Mouse (Mus musculus) right cerebral cortex, postnatal 25 days (tissue): ENCODE data around the gene Tln2.

ENCODE experiments used
- DNase-seq: peaks from one replicate; pipeline ENCODE4 v3.0.0; 2022

Tln2 gene

DNA sequence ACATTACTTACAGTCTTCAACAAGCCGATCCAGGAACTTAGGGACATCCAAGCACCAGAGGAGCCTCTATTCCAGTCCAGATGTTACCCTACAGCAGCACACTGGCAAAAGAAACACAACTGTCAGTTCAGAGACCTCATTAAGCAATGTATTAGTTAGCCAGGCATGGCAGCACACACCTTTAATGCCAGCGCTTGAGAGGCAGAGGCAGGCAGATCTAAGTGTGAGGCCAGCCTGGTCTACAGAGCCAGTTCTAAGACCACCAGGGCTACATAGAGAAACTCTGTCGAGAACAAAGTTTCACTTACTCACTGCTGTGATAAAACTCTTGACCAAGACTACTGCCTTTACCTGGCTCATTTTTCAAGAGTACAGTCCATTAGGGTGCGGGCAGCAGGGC is at the start of gene Tln2:
Tln2 (minus strand) TSS at position 101 of the 400 bp plus-strand sequence.
- no peak for DNase-seq

- no peak for DNase-seq
Observed at GRCm38 (mm10) chr9:67609226-67609625, 49.7 kb upstream of the Tln2 start.

GRCm38 (mm10) chr9:67607786-67608366 is 48.4 kb upstream of the Tln2 start:
- no peak for DNase-seq

- DNase-seq: no peak
Observed at GRCm38 (mm10) chr9:67607268-67607667, 47.8 kb upstream of the Tln2 start.

DNA sequence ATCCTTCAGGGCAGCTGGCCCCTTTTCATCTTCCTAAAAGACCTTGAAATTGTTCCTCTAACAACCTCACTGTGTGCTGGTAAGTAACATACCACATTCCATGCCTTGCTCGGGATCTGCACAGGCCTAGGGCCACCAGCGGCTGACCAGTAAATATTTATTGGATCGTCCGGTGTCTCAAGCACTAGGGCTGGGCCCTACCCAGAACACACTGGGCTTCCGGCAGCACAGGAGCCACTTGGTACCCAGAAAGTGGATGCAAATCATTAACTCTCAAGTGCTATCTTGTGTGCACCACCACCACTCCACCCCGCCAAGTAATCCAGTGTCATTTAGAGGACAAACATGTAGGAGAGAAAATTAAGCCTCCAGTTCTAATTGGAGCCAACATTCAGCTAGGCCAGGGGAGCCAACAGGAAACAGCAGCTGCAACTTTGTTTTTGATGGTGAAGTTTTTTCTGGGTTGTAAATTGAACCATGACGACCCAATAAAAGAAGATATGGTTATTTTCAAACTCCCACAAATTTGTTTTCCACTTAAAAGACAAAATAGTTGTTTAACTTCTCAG is 46.4 kb upstream of the Tln2 start:
- DNase-seq: no peak

GRCm38 (mm10) chr9:67604940-67605339 is 45.4 kb upstream of the Tln2 start:
- DNase-seq: no peak

DNA sequence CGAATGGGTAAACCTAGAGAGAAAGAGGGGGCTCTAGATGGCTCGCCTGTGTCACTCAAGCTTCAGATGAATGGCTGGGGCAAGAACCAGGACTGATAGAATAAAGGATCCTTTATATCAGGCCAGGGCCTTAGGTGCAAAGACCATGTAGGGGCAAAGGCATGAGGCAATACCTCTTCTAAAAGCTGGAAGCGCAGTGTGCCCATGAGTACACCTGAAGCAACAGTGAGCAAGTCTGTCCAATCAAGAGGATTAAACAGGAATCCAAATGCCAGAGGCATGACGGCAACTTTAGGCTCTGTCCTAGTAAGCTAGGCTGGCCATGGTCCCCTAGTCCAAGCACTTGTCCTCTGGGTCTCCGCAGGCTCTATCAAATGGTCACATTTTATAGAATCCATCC is 42.8 kb upstream of the Tln2 start:
- DNase-seq: no peak

DNA sequence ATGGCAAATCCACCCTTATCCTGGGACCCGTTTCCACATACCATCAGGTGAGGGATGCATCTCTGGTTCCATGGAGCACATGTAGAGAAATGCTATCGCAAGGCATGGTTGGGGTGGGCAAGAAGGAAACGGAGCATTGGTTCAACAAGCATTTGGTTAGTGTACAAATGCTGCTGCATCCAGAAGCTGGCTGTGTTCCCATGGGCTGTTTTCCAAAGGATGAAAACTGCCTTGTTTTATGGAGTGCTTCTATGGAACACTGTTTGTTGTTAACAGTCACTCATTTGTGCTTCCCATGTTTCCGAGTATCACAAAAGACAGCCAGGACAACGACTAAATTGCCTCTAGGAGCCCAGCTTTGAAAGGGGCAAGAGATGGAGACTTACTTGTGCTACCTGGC is 35.7 kb upstream of the Tln2 start:
- no peak for DNase-seq

GRCm38 (mm10) chr9:67593469-67594141 is 34.1 kb upstream of the Tln2 start:
- no peak for DNase-seq

GRCm38 (mm10) chr9:67592726-67593125 is 33.2 kb upstream of the Tln2 start:
- no peak for DNase-seq

GRCm38 (mm10) chr9:67587111-67587510 is 27.6 kb upstream of the Tln2 start:
- no peak for DNase-seq

- DNase-seq: no peak
Observed at GRCm38 (mm10) chr9:67586489-67586888, 27.0 kb upstream of the Tln2 start.

GRCm38 (mm10) chr9:67584871-67585270 is 25.4 kb upstream of the Tln2 start:
- DNase-seq: no peak

- DNase-seq: no peak
Observed at GRCm38 (mm10) chr9:67581581-67582280, 22.2 kb upstream of the Tln2 start.

GRCm38 (mm10) chr9:67579541-67579940 is 20.0 kb upstream of the Tln2 start:
- no peak for DNase-seq

DNA sequence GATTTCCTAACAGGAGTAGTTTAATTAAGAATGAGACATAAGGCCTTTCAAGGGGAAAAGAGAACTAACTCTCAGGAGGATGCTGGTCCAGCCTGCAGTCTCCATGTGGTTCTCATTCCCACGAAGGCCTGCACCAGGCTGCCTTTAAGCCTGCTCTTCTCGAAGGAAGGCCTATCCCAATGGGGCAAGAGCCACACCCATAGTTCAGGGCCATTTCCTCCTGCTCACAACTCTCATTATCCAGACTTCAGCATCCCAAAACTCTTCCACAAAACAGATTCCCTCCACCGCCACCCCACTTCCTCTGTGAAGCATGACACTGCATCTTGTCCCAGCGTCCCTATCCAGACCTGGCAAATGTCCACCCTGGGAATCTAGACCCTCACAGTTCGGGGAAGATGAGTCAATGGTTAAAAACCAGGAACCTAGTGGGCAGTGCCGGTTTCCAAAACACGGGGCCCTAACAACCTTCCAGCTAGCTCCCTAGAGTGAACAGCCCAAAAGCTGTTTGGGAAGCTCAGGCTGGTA is 15.3 kb upstream of the Tln2 start:
- DNase-seq: no peak

GRCm38 (mm10) chr9:67573683-67573979 is 14.1 kb upstream of the Tln2 start:
- no peak for DNase-seq

DNA sequence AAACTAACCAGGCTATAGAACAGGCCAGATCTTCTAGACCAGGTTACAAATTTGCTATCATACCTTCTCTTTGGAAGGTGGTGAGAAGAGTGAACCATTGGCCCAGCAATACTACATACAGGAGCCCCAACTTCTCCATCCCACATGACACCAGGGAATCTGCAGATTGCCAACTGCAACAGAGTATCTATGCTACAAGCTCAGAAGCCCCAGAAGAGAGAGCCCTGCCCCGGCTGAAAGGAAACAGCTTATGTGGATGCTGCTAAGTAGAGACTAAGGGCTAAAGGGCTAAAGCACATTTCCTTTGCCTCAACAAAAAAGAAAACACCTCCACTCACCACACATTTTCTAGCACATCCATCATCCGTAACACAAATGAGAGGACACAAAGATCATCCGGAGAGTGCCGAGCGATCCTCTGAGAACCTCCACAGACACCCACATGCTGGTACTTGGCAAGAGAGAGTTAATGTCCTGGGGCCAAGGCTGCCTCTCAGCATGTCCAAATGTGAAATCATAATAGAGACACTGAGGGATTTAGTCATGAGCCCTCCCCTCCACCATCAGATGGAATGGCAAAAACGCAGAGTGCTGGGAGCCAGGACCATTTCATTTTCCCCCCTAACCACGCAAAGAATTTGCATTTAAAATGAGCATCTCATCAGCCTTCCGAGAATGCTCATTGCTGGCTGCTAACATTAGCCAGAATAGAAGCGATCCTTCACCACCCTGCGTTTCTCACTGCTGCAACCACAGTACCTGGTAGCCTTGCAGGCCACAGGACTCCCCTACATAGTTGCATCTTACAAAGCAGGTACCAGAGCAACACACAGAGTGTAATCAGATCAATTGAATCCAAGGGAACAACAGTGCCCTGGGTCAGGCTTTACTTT is 13.5 kb upstream of the Tln2 start:
- peak; percentile 18 for DNase-seq

- DNase-seq: no peak
Observed at GRCm38 (mm10) chr9:67565801-67566258, 6.3 kb upstream of the Tln2 start.

DNA sequence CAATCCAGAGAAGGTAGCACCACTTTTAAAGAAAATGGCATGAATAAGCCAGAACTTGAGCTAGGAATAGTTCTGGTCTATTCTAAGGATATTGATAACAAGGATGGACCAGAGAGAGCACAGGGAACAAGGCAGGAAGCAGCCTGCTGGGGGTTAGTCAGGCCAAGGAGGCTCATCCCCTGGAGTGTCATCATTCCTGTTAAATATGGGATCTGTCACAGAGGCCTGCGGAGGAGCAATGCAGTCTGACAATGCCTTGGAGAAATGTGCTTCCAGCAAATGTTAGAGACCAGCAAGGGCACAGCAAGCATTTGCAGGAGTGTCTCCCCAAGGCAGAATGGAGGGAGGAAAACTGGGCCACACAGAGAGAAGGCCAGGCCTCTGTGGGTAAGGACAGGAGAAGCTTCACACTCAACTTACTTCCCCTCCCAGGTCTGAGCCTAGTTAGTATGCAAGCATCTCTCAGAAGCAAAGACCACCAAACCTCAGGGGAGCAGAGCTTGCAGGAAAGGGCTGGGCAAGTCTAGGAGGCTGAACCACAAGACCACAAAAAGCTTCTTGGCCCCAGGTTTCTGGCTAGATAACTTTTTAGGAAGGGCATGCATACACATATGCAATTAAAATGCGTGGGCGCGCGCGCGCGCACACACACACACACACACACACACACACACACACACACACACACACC is 9.5 kb downstream of the Tln2 start:
- DNase-seq: no peak

DNA sequence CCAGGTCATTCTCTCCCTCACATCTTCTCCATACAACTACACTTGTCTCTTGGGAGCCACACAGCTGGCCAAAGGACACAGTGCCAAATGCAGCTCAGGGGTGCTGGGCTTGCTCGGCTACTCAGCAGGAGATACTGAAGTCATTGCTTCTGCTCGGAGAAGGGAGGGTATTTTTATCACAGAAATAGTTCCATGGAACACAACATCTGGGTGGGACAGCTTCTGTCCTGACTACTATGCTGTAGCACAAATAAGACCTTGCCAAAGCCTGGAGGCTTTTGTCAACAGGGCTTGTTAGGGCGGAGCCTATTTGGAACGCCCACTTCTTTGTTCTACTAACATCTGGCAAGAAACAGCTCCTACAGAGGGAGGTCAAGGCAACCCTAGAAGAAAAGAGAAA is 10.2 kb downstream of the Tln2 start:
- DNase-seq: no peak

DNA sequence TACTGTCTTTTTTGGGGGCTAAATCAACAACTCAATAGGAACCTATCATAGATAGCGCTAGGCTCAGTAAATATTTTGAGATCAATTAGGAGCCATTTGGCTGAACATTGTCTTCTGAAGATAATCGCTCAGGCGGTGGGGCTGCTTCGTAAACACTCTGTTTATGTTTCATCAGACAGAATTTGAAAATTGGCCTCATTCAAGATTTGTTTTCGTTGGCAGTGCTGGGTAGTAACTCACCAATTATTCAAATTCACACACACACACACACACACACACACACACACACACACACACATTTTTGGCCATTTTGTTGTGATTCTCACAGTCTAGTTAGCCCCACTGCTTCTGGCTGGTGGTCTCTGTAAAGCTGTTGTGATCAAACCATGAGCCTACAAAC is 12.9 kb downstream of the Tln2 start:
- no peak for DNase-seq
